Mouse (Mus musculus) embryonic facial prominence, embryonic 12.5 days (tissue): ENCODE results near the gene Rgs18. TPM values are rescaled to one million over a fixed set of nuclear protein-coding genes. Genes with fewer than 3 reads are reported as not detected.

Experiments
- ATAC-seq: fragments of 200-750 bp; cut with Nextera tagmentation; 2 replicates; pipeline ENCODE4 v1.8.0; 2017; ENCODE audit not compliant: insufficient number of reproducible peaks, insufficient read depth, low FRiP score, low TSS enrichment
- H3K27ac ChIP-seq: fragments of 300-500 bp; sonication (generic); 2 replicates; pipeline ENCODE4 v1.5.1; 2016; ENCODE audit warnings: mild to moderate bottlenecking
- H3K27me3 ChIP-seq: fragments of 300-500 bp; sonication (generic); 2 replicates; pipeline ENCODE4 v1.6.1; 2016; ENCODE audit warnings: mild to moderate bottlenecking, moderate library complexity
- H3K36me3 ChIP-seq: fragments of 300-500 bp; sonication (generic); 2 replicates; pipeline ENCODE4 v1.6.1; 2016; ENCODE audit warnings: mild to moderate bottlenecking
- H3K4me1 ChIP-seq: fragments of 300-500 bp; sonication (generic); 2 replicates; pipeline ENCODE4 v1.6.1; 2016
- H3K4me2 ChIP-seq: fragments of 300-500 bp; sonication (generic); replicated peaks from 2 replicates; pipeline ENCODE4 v1.6.1; 2016; ENCODE audit warnings: mild to moderate bottlenecking, moderate library complexity
- H3K4me3 ChIP-seq: fragments of 300-500 bp; sonication (generic); 2 replicates; pipeline ENCODE4 v1.5.1; 2016; ENCODE audit warnings: mild to moderate bottlenecking
- H3K9ac ChIP-seq: fragments of 300-500 bp; sonication (generic); 2 replicates; pipeline ENCODE4 v1.6.1; 2016; ENCODE audit warnings: mild to moderate bottlenecking, moderate library complexity
- H3K9me3 ChIP-seq: fragments of 300-500 bp; sonication (generic); 2 replicates; pipeline ENCODE4 v1.6.1; 2016; ENCODE audit warnings: mild to moderate bottlenecking, moderate library complexity
- WGBS: fragments of 180-500 bp; shearing (Covaris S2); methylation state at CpG from one replicate; pipeline ENCODE4 v1.1.7; 2016; 5-methylcytosine and 5-hydroxymethylcytosine counted together
- polyA plus RNA-seq: library from polyadenylated mRNA; unstranded; fragments of >200 nt; fragmentation: Nextera tagmentation; extraction: Ambion mirVana; gene quantifications from 2 replicates; pipeline ENCODE4 v1.2.1, GENCODE M21; 2016

Rgs18 gene
- polyA plus RNA-seq, result 1.2 and 1.6 TPM in 2 replicates

DNA sequence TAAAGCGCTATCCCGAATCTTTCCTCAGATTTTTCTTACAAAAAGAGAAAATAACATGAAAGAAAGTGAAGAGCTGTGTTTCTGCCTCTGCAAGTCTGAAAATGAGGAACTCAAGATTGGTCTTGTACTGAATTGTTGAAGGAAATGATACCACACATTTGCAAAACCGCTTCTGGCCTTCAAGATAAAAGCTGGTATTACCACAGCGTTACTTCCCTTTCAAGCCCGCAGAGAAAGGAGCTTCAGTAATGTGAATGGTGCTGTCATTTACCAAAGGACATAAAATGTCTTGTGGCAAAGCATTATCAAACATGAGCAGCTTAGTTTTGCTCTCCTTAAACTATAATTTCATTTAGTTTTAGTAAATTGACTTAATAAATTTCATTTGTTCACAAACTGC lies at the start of gene Rgs18:
Gene Rgs18, minus strand, starts transcription at position 105 of the 400 bp plus-strand sequence.
- no peaks in the 10 kb centered on the region for H3K9me3 ChIP-seq
- H3K36me3 ChIP-seq, result no peaks in the 10 kb centered on the region
- H3K27ac ChIP-seq, result no peak within 1 kb of the TSS
- 86% methylated on average over 5 of the region's 5 CpGs for WGBS
- no peak within 1 kb of the TSS for H3K4me3 ChIP-seq
- no peaks in the 10 kb centered on the region for H3K27me3 ChIP-seq
- no peaks in the 10 kb centered on the region for H3K4me1 ChIP-seq
- H3K9ac ChIP-seq, result no peak within 1 kb of the TSS
- ATAC-seq, result no peak
- H3K4me2 ChIP-seq, result no peak within 1 kb of the TSS

GRCm38 (mm10) chr1:144774394-144774793 lies 841 bp downstream of the Rgs18 start:
- H3K4me1 ChIP-seq, result no peaks in the 10 kb centered on the region
- no peaks in the 10 kb centered on the region for H3K9me3 ChIP-seq
- no peak overlapping the region for H3K27ac ChIP-seq
- H3K4me2 ChIP-seq, result no peak overlapping the region
- H3K4me3 ChIP-seq, result no peak overlapping the region
- H3K27me3 ChIP-seq, result no peaks in the 10 kb centered on the region
- ATAC-seq, result no peak
- 78% methylated on average over 1 of the region's 1 CpGs for WGBS
- no peak overlapping the region for H3K9ac ChIP-seq
- no peaks in the 10 kb centered on the region for H3K36me3 ChIP-seq

DNA sequence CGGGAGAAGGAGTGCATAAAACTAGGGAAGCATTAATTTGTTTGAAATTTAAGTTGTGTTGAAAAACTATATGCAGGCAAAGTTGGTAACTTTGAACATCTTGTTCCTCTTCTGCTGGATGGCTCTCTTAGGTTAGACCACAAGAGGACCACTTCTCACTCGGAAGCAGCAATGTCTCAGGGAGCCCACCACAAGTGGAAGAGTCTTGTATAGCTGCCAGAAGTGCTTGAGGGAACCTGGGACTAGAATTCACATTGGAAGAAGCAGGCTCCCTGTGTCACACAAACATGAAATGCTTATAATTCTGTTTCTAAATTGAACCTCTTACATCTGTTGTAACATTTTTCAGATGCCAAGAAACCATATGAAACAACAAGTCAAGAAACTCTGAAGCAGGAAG lies 9.0 kb downstream of the Rgs18 start:
- Histone ChIP-seq H3K9ac (no peak overlapping the region), H3K9me3 (no peaks in the 10 kb centered on the region), H3K27ac (no peak overlapping the region), H3K4me1 (no peaks in the 10 kb centered on the region), H3K27me3 (no peaks in the 10 kb centered on the region), H3K36me3 (no peaks in the 10 kb centered on the region), H3K4me2 (no peak overlapping the region), H3K4me3 (no peak overlapping the region)
- 68% methylated on average over 2 of the region's 2 CpGs for WGBS
- ATAC-seq, result no peak

GRCm38 (mm10) chr1:144760792-144761191 lies 14.4 kb downstream of the Rgs18 start:
- Histone ChIP-seq H3K27me3 (no peaks in the 10 kb centered on the region), H3K27ac (no peak overlapping the region), H3K36me3 (no peaks in the 10 kb centered on the region), H3K4me3 (no peak overlapping the region), H3K9ac (no peak overlapping the region), H3K9me3 (no peaks in the 10 kb centered on the region), H3K4me2 (no peak overlapping the region), H3K4me1 (no peaks in the 10 kb centered on the region)
- ATAC-seq, result no peak
- 87% methylated on average over 3 of the region's 3 CpGs for WGBS

DNA sequence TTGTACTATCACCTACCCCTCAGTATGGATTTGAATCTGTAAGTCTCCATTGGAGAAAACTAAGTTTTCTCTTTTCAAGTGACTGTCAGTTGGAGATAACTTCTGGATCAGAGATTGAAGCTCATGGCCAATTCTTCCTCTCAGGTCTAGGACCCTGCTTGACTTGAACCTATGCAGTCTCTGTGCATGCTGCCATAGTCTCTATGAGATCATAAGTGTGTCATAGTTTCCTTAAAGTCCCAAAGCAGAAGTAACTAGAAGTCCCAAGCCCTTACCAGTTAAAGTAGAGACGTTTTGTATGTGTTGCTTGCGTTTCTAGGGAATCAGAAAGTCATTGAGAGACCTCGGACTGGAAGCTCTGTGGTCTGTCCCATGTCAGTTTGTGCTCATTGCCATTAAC lies 24.5 kb downstream of the Rgs18 start:
- WGBS, result 76% methylated on average over 3 of the region's 3 CpGs
- H3K27me3 ChIP-seq, result no peaks in the 10 kb centered on the region

DNA sequence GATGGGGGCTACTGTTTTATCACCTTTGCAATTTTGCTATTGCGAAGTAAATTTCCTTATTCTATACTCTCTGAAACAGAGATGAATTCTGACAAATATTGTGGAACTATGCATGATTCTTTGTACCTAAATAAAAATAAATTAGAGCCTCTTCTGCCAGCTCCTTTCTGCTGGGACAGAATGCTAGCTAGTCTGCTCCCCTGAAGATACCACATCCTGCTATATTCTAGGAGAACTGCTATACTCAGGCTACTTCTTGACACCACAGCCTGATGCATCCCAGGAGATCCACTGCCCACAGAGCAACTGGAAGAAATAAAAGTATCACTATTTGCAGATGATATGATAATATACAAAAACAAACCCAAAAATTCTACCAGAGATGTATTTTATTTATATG lies 29.1 kb downstream of the Rgs18 start:
- H3K9ac ChIP-seq, result no peak overlapping the region
- H3K4me1 ChIP-seq, result no peaks in the 10 kb centered on the region
- H3K27ac ChIP-seq, result no peak overlapping the region
- no peak overlapping the region for H3K4me2 ChIP-seq
- H3K4me3 ChIP-seq, result no peak overlapping the region
- ATAC-seq, result no peak
- no peaks in the 10 kb centered on the region for H3K27me3 ChIP-seq
- no peaks in the 10 kb centered on the region for H3K36me3 ChIP-seq
- no peaks in the 10 kb centered on the region for H3K9me3 ChIP-seq
- WGBS, result 83% methylated on average over 1 of the region's 1 CpGs

More for the DNA sequence above, 24.5 kb downstream of the Rgs18 start:
- H3K9me3 ChIP-seq, result no peaks in the 10 kb centered on the region
- H3K4me2 ChIP-seq, result no peak overlapping the region
- H3K4me3 ChIP-seq, result no peak overlapping the region
- H3K4me1 ChIP-seq, result no peaks in the 10 kb centered on the region
- H3K27ac ChIP-seq, result no peak overlapping the region
- H3K36me3 ChIP-seq, result no peaks in the 10 kb centered on the region
- no peak for ATAC-seq
- H3K9ac ChIP-seq, result no peak overlapping the region

GRCm38 (mm10) chr1:144737739-144738138 lies 37.5 kb downstream of the Rgs18 start:
- H3K36me3 ChIP-seq, result no peaks in the 10 kb centered on the region
- WGBS, result 88% methylated on average over 6 of the region's 6 CpGs
- H3K4me3 ChIP-seq, result no peak overlapping the region
- no peaks in the 10 kb centered on the region for H3K9me3 ChIP-seq
- no peaks in the 10 kb centered on the region for H3K27me3 ChIP-seq
- no peak for ATAC-seq
- H3K9ac ChIP-seq, result no peak overlapping the region
- no peak overlapping the region for H3K4me2 ChIP-seq
- H3K4me1 ChIP-seq, result no peaks in the 10 kb centered on the region
- H3K27ac ChIP-seq, result no peak overlapping the region

GRCm38 (mm10) chr1:144720736-144721135 lies 54.5 kb downstream of the Rgs18 start:
- Histone ChIP-seq H3K9ac (no peak overlapping the region), H3K36me3 (no peaks in the 10 kb centered on the region), H3K27me3 (no peaks in the 10 kb centered on the region), H3K4me1 (no peaks in the 10 kb centered on the region), H3K9me3 (no peaks in the 10 kb centered on the region), H3K27ac (no peak overlapping the region), H3K4me3 (no peak overlapping the region), H3K4me2 (no peak overlapping the region)
- ATAC-seq, result no peak
- 85% methylated on average over 4 of the region's 4 CpGs for WGBS

GRCm38 (mm10) chr1:144704373-144704772 lies 70.9 kb downstream of the Rgs18 start:
- H3K27me3 ChIP-seq, result no peaks in the 10 kb centered on the region
- no peaks in the 10 kb centered on the region for H3K9me3 ChIP-seq
- H3K27ac ChIP-seq, result no peak overlapping the region
- H3K4me1 ChIP-seq, result no peaks in the 10 kb centered on the region
- no peak overlapping the region for H3K4me2 ChIP-seq
- H3K4me3 ChIP-seq, result no peak overlapping the region
- no peak overlapping the region for H3K9ac ChIP-seq
- ATAC-seq, result no peak
- WGBS, result 53% methylated on average over 2 of the region's 2 CpGs
- H3K36me3 ChIP-seq, result no peaks in the 10 kb centered on the region

Other genes with a start within 250 kb of the Rgs18 start
- gene Rgs21, start 207.8 kb downstream of the Rgs18 start, polyA plus RNA-seq, result not detected in 2 replicates